Mouse (Mus musculus): Measurements from ENCODE around the gene Smarcb1. TPM values are rescaled to one million over a fixed set of nuclear protein-coding genes. Genes with fewer than 3 reads are reported as not detected.

Gene Smarcb1
- polyA plus RNA-seq, 2 experiments, result 116 to 177 TPM

- H3K9ac ChIP-seq (ENCODE audit: low read depth, low read length, severe bottlenecking), result no peak overlapping the region
- no peak overlapping the region for H3K4me2 ChIP-seq (replicated peaks; ENCODE audit: low read depth, low read length, severe bottlenecking)
- WGBS, result 55% methylated on average over 2 of the region's 2 CpGs
- TF ChIP-seq POLR2A (IDR thresholded peaks at IDR 0.05; ENCODE audit: borderline replicate concordance, extremely low read depth, insufficient read depth, insufficient read length), result no peak
- DNase-seq (ENCODE audit: low spot score) (no peak), ATAC-seq (ENCODE audit: low FRiP score, low read depth) (no peak)
- peaks cover 56% of the 10 kb centered on the region for H3K36me3 ChIP-seq (ENCODE audit: control insufficient read depth, insufficient read depth, low read length)
- H3K4me3 ChIP-seq (replicated peaks; ENCODE audit: low read length), result no peak overlapping the region
- no peaks in the 10 kb centered on the region for H3K27me3 ChIP-seq (ENCODE audit: control insufficient read depth, insufficient read depth, low read length)
- no peak overlapping the region for H3K27ac ChIP-seq (replicated peaks; ENCODE audit: low read depth, low read length)
- no peaks in the 10 kb centered on the region for H3K9me3 ChIP-seq (ENCODE audit: control insufficient read depth, low read length)
- peaks cover 9% of the 10 kb centered on the region for H3K4me1 ChIP-seq (ENCODE audit: control insufficient read depth, insufficient read depth, low read length)
These were observed 2.9 kb upstream of the Smarcb1 start for GRCm38 (mm10) chr10:75924324-75924723.

GRCm38 (mm10) chr10:75921726-75922560 is 526 bp upstream of the Smarcb1 start:
- Histone ChIP-seq H3K4me3 (replicated peaks; ENCODE audit: low read length) (peak overlapping the region; percentile 80), H3K4me2 (replicated peaks; ENCODE audit: low read depth, low read length, severe bottlenecking) (peak overlapping the region; percentile 50), H3K9me3 (ENCODE audit: control insufficient read depth, low read length) (no peaks in the 10 kb centered on the region), H3K9ac (ENCODE audit: low read depth, low read length, severe bottlenecking) (peak overlapping the region; percentile 94), H3K27me3 (ENCODE audit: control insufficient read depth, insufficient read depth, low read length) (no peaks in the 10 kb centered on the region), H3K4me1 (ENCODE audit: control insufficient read depth, insufficient read depth, low read length) (peaks cover 22% of the 10 kb centered on the region), H3K36me3 (ENCODE audit: control insufficient read depth, insufficient read depth, low read length) (peaks cover 55% of the 10 kb centered on the region), H3K27ac (replicated peaks; ENCODE audit: low read depth, low read length) (peak overlapping the region; percentile 92)
- no peak for TF ChIP-seq POLR2A (IDR thresholded peaks at IDR 0.05; ENCODE audit: borderline replicate concordance, extremely low read depth, insufficient read depth, insufficient read length)
- DNase-seq (ENCODE audit: low spot score), result peak; percentile 33
- WGBS, result 6% methylated on average over 22 of the region's 22 CpGs
- peak; percentile 20; the same call in 1 of the 2 replicates for ATAC-seq (ENCODE audit: low FRiP score, low read depth)

GRCm38 (mm10) chr10:75919026-75919425 is 2.4 kb downstream of the Smarcb1 start:
- Histone ChIP-seq H3K9ac (ENCODE audit: low read depth, low read length, severe bottlenecking) (no peak overlapping the region), H3K27me3 (ENCODE audit: control insufficient read depth, insufficient read depth, low read length) (no peaks in the 10 kb centered on the region), H3K9me3 (ENCODE audit: control insufficient read depth, low read length) (no peaks in the 10 kb centered on the region), H3K27ac (replicated peaks; ENCODE audit: low read depth, low read length) (no peak overlapping the region), H3K4me3 (replicated peaks; ENCODE audit: low read length) (no peak overlapping the region), H3K4me1 (ENCODE audit: control insufficient read depth, insufficient read depth, low read length) (peaks cover 24% of the 10 kb centered on the region), H3K36me3 (ENCODE audit: control insufficient read depth, insufficient read depth, low read length) (peaks cover 55% of the 10 kb centered on the region), H3K4me2 (replicated peaks; ENCODE audit: low read depth, low read length, severe bottlenecking) (no peak overlapping the region)
- TF ChIP-seq POLR2A (IDR thresholded peaks at IDR 0.05; ENCODE audit: borderline replicate concordance, extremely low read depth, insufficient read depth, insufficient read length), result no peak
- WGBS, result 81% methylated on average over 5 of the region's 5 CpGs
- ATAC-seq (ENCODE audit: low FRiP score, low read depth), result no peak
- DNase-seq (ENCODE audit: low spot score), result no peak

DNA sequence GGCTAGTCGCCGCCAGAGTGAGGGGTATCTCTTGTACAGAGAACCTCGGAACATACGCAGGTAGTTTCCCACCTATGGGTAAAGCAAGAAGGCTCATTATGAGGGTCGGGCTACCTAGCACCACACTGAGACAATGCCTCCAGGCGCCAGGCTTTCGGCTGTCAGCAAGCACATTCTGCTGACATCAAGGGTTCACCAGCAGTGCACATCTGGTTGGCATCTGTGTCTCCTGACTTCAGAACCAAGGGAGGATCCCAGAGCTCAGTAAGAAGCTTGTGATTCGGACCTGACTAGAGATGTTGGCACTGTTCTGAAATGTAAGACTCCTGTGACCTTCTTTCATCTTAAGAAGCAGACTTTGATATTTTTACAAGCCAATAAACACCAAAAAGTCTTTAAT is 4.6 kb downstream of the Smarcb1 start:
- H3K4me2 ChIP-seq (replicated peaks; ENCODE audit: low read depth, low read length, severe bottlenecking), result no peak overlapping the region; the same call in 1 of the 2 replicates
- no peaks in the 10 kb centered on the region for H3K27me3 ChIP-seq (ENCODE audit: control insufficient read depth, insufficient read depth, low read length)
- TF ChIP-seq POLR2A (IDR thresholded peaks at IDR 0.05; ENCODE audit: borderline replicate concordance, extremely low read depth, insufficient read depth, insufficient read length), result no peak
- no peak overlapping the region for H3K4me3 ChIP-seq (replicated peaks; ENCODE audit: low read length)
- H3K36me3 ChIP-seq (ENCODE audit: control insufficient read depth, insufficient read depth, low read length), result peaks cover 61% of the 10 kb centered on the region
- peaks cover 24% of the 10 kb centered on the region for H3K4me1 ChIP-seq (ENCODE audit: control insufficient read depth, insufficient read depth, low read length)
- no peak overlapping the region for H3K9ac ChIP-seq (ENCODE audit: low read depth, low read length, severe bottlenecking)
- WGBS, result 29% methylated on average over 8 of the region's 8 CpGs
- ATAC-seq (ENCODE audit: low FRiP score, low read depth) (0 out of 2 replicates have a peak, but pooled peaks have one; percentile 6), DNase-seq (ENCODE audit: low spot score) (peak; percentile 73)
- H3K27ac ChIP-seq (replicated peaks; ENCODE audit: low read depth, low read length), result 0 out of 2 replicates have a peak overlapping the region, but pooled peaks have one; percentile 65
- H3K9me3 ChIP-seq (ENCODE audit: control insufficient read depth, low read length), result no peaks in the 10 kb centered on the region

DNA sequence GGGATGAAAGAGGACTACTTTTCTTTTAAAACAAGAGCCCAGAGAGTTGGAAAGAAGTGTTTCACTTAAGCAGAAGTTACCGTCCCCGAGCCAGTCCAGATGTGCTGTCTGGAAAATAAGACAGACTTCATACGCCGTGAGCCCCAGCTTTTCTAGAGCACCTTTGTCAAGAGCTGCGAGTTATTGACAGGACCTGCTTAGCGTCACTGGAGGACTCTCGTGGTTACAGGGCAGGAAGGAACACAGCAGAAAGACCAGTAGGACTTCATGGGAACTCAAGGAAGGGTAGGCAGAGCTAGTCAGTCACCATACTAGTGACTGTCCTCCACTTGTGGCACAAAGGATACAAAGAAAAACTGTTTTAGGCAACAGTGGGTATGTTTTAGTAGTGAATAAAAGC is 5.9 kb downstream of the Smarcb1 start:
- TF ChIP-seq POLR2A (IDR thresholded peaks at IDR 0.05; ENCODE audit: borderline replicate concordance, extremely low read depth, insufficient read depth, insufficient read length), result no peak
- peaks cover 74% of the 10 kb centered on the region for H3K36me3 ChIP-seq (ENCODE audit: control insufficient read depth, insufficient read depth, low read length)
- no peak overlapping the region for H3K4me3 ChIP-seq (replicated peaks; ENCODE audit: low read length)
- ATAC-seq (ENCODE audit: low FRiP score, low read depth) (no peak), DNase-seq (ENCODE audit: low spot score) (no peak)
- H3K27me3 ChIP-seq (ENCODE audit: control insufficient read depth, insufficient read depth, low read length), result no peaks in the 10 kb centered on the region
- no peak overlapping the region for H3K4me2 ChIP-seq (replicated peaks; ENCODE audit: low read depth, low read length, severe bottlenecking)
- no peak overlapping the region for H3K27ac ChIP-seq (replicated peaks; ENCODE audit: low read depth, low read length)
- WGBS, result 67% methylated on average over 7 of the region's 7 CpGs
- H3K9ac ChIP-seq (ENCODE audit: low read depth, low read length, severe bottlenecking), result no peak overlapping the region
- peaks cover 24% of the 10 kb centered on the region for H3K4me1 ChIP-seq (ENCODE audit: control insufficient read depth, insufficient read depth, low read length)
- H3K9me3 ChIP-seq (ENCODE audit: control insufficient read depth, low read length), result no peaks in the 10 kb centered on the region
